Mouse (Mus musculus): ENCODE measurements around the gene Qrich2.
"Not testable (repeated sequence)": the region's sequence is repeated elsewhere in the genome, so short reads cannot be mapped to it uniquely, and the experiment has no call there.

The Qrich2 gene

DNA sequence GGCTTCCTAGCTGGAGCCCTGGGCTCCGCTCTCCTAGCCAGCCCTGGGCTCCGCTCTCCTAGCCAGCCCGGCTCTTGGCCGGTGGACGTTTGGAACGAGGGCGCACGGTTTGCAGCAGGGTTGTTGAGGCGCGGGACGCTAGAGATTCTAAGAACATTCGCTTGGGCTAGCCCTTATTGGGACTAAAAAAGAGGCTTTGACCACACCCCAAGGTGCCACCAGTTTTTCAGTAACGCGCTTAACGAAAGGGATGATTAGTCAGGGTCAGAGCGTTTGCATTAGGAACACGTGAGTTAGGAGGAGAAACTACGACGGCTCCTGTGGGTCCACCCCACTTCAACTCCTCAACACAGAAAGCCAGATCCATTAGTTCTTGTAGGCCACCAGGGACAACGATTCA, at the start of gene Qrich2:
Qrich2 (minus strand) TSS at position 101 of the 400 bp plus-strand sequence.
- in situ Hi-C loops (cut with MboI): no loop called here

DNA sequence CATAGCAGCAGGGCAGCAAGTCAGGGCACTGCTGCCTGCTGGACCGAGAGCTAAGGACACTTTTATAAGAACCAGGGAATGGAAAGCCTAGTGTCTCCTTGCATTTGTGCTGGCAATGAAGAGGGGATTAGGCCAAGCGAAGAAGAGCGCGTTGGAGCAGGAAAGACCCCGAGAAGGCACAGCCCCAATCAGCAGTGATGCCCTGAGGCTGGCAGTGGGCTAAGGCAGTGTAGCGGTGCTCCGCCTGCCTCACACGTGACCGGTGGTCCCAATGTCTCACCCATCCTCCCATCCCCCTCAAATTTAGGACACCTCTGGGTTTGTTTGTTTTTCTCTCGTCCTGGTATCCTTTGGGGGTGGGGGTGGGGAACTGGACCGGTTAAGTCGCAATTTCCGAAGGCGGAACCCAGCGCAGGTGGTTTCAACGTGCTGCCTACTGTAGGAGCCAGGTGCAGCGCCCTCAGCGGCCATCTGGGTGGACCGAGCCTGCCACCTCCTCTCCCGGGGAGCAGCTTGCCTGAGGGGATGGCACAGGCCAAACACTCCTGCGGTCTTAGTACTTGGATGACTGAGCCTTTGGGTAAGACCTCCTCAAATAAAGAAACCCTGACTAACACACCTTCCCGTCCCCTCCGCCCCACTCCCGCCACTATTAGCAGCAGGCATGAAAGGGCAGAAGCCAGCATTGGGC, 49.4 kb upstream of the Qrich2 start:
- in situ Hi-C loops (cut with MboI): no loop called here

DNA sequence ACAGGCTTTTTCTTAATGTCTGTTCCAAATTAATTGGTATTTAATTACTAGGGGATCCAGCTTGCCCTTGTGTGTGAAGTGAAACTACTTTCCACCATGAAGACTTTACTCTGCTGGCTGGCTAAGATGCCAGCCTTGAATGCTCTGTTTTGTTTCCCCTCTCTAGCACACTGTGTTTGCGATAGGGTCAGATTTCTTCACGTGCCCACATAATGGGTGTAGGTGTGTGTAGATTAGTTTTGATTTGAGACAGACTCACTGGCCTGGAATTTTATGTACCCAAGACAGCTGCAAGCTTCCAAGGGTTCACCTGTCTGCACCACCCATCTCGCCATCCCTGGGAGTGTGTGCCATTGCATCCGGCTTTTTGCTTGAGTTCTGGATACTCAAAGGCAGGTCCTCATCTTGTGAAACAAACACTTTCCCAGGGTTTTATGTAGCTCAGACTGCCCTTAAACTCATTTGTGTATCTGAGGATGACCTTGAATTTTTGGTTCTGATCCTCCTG, 47.5 kb upstream of the Qrich2 start:
- in situ Hi-C loops (cut with MboI): no loop called here

DNA sequence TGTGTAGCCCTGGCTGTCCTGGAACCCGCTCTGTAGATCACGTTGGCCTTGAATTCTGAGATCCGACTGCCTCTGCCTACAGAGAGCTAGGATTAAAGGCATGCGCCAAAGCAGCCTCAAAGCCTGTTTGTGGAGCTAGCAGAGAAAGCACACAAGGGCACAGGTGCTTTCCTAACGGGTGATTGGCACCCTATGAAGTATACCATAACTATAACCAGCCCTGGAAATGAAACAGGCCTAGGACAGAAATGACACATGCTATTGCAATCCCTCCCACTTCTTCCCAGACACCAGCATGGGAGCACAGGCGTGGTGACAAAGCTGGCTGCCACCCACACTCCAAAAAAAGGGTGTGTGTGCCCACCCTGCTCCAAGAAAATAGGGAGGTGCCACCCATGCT, 46.9 kb upstream of the Qrich2 start:
- in situ Hi-C loops (cut with MboI): no loop called here

DNA sequence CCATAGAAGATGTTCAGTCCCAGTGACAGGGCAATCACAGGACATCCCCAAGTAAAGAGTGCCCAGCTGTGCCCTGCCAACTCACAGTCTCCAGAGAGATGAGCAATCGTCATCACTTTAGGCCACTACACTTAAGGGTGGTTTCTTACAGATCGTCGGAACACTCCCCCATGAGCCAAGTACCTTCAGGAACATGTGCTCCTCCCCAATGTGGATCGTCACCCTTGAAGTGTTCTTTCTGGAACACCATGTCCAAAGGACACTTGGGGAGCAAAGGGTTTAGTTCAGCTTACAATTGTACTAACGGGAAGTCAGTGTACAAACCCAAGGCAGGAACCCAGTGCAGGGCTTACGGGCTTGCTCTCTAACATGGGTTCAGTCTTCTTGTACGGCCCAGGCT, 46.1 kb upstream of the Qrich2 start:
- in situ Hi-C loops (cut with MboI): no loop called here

DNA sequence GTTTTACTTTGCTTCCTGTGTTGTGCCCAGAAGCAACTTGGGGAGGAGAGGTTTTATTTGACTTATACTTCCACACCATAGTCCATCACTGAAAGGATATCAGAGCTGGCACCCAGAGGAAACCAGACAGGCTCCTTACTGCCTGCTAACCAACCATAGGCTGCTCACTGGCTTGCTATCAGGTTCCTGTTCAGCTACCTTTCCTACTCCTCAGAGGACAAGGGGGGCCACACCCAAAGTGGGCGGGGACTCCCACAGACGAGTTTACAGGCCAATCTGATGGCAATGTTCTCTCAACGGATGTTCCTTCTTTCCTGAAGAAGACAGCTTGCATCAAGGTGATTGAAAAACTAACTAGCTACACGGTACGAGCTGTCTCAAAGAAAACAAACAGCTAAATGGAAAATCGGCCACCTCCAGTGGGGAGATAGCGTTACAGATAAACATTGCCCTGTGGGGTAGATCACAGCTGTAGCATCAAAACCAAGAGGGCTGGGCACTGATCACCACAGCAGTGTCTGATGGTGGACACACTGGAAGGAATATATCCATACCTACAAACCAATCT, 45.3 kb upstream of the Qrich2 start:
- in situ Hi-C loops (cut with MboI): no loop called here

DNA sequence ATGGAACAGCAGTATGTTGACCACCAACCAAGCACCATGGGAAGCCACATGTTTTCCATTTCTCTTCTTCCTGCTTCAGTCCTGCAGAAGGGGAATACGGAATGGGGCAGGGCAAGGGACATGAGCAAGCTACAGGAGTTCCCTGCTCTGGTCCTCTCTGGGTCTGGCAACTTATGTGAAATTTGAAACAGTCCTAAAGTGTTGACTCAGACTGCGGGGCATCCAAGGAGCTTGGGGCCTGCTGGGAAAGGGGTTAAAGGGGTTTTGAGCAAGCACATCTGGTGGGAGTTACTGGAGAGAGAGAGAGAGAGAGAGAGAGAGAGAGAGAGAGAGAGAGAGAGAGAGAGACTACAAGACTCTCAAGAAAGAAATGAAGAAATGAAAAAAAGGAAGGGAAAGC, 42.6 kb upstream of the Qrich2 start:
- in situ Hi-C loops (cut with MboI): no loop called here

DNA sequence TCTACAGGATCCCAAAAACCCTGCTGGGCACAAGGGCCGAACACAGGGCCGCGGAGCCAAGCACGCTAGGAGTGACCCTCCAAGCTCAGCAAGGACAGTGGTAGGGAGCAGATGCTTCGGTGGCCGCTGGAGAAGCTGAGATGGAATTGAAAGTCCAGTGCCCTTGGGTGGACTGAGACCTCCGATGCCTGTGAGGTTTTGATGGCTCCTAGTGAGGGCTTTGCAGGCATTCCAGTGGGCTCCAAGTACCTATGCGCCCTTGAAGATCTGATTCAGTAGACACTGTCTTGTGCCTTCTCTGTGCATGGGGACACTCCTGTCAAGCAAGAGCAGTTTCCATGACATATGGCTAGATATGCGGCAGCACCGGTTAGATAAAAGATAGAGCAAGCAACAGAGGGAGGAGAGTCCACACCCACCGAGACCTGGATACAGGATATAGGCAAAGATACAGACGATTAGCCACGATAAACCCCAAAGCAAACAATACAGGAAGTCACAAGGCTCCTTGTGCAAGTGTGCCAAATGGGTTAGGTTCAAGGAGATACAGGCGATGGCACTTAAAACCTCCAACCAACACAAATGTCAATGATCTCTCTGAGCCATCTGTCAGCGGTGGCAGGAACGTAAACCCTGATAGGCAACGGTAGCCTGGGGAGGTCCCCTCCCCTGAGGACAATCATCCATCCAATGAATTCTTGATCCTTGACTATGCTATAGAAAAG, 40.3 kb upstream of the Qrich2 start:
- in situ Hi-C loops (cut with MboI): no loop called here

DNA sequence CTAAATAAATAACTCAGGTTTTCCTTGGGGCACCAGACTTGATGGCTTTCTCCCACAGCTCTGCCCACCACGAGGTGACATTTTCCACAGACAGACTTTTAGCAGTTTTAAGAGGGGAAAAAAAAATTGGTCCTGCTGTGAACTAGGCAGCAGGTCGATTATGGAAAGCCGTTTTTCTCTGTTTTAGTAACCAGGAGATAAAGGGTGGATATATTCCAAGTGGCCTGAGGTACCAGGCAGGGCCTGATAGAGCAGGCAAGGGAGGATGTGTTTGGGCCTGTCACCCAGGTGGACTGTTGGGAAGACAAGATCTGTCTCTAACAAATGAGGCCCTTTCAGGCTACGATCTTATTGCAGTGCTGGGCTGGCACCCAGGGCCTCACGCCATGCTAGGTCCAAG, 39.5 kb upstream of the Qrich2 start:
- in situ Hi-C loops (cut with MboI): no loop called here

DNA sequence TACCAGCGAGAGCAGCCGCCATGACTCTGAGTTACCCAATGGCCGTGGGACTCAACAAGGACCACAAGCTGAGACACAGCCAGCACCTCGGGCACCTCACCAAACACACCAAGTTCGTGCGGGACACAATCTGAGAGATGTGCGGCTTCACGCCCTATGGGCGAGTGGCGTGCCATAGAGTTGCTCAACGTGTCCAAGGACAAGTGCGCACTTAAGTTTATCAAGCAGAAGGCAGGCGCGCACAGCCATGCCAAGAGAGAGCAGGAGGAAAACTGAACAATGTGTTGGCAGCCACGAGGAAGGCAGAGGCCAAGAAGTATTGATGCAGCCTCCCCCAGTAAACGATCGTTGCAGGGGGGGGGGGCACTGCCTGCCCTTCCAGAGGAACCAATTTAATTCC, 38.5 kb upstream of the Qrich2 start:
- in situ Hi-C loops (cut with MboI): no loop called here

DNA sequence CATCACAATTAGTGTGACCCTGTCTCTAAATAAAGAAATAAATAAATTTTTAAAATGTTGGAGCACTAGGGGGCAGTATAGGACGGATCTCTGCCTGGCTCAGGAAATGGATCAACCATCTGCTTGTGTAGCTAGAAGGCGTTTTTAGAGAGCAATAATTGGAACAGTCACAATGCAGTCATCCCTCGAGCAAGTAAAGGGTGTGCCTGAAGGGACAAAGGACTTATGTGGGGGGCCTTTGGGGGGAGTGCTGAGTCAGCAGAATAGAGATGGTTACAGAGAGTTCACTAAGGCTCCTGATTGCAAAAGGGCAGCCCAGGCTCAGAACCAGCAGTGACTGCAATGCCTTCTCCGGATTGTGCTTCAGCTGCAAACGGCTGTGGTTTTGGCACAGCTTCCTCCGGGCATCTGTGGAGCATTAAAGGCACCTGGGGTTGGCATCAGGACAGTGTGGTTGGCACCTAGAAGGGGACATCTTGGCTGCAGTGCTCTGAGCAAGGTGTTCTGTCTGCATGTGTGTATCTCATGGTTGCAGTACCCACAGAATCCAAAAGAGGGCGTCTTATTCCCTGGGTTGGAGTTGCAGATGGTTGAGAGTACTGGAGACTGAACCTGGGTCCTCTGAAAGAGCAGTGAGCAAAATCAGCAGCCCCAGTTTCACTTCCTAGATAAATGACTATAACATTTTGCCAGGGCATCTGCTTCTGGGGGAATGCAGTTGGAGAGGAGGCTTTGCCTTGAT, 35.1 kb upstream of the Qrich2 start:
- in situ Hi-C loops (cut with MboI): no loop called here

DNA sequence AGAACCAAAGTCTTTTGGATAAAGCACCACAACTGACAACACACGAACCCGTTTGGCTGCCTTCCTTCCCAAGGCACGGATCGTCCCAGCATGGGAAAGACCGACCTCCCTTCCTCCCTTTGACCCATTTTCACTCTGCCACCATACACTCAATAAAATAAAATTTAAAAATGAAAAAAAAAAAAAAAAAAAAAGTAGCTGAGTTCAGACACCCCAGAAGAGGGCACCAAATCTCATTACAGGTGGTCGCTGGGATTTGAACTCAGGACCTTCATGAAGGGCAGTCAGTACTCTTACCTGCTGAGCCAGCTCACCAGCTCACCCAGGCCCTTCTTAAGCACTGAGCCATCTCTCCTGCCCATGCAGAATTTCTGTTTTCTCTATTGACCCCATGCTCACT, 33.0 kb upstream of the Qrich2 start:
- in situ Hi-C loops (cut with MboI): no loop called here

DNA sequence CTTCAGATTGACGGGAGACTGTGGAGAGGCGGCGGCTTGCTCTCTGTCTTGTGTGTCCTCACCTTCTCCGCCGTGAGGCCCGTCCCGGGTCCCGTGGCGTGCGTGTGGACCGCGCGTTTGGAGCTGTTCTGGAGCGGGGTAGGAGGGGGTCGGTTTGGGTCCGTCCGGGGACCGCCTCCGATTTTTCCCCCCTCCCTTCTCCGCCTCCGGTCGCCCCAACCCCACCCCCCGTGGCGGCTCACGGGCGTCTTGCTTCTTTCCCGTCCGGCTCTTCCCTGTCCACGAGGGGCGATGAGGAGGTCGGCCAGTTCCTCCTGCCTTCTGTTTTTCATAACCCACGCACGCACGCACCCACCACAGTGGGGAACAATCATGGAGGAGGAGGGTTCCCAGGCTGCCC, 32.6 kb upstream of the Qrich2 start:
- in situ Hi-C loops (cut with MboI): no loop called here

DNA sequence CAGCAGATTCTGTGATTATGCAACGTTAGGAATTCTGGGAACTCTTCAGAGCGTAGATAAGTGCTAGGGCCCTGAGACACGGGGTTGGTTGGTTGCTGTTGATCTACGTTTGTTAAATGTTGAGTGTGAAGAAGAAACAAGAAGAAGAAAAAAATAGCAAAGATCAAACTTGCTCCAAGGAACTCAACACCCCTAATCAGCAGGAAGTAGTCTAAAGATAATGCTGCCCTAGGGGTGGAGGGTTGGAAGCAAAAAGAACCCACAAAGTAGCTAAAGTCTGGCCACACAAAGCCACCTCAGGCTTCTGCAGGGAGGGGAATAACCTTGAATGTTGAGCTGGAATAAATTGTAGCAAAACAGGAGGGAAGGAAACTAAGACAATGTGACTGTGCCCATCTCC, 31.3 kb upstream of the Qrich2 start:
- in situ Hi-C loops (cut with MboI): no loop called here

DNA sequence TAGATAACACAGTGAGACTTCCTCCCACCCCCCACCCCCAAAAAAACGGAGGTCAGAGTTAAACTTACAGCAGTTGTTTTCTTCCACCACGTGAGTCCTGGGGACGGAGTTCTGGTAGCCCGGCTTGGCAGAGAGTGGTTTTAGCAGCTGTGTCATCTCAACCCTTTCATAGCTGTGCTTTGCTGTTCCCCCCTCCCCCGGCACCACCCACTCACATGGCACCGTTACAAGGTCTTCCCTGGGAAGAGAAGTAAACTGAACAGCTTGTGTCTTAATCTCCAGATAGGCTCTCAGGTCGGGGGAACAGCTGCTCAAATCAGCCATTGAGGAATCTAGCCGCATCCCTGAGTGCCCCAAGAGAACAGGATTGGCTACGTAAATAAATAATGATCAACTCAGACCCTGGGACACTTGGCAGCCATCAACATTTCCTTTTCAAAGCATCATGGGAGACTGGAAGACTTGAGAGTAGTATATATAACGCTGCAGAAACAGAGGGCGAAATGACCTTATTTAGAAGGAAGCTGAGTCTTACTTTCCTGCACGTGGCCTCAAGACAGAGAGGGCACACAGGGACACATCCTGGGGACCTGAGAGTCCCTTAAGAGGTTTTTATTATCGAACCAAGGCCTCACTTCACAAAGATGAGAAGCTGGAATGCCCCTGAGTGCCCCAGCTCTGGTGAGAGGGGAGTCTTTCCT, 28.6 kb upstream of the Qrich2 start:
- in situ Hi-C loops (cut with MboI): no loop called here

DNA sequence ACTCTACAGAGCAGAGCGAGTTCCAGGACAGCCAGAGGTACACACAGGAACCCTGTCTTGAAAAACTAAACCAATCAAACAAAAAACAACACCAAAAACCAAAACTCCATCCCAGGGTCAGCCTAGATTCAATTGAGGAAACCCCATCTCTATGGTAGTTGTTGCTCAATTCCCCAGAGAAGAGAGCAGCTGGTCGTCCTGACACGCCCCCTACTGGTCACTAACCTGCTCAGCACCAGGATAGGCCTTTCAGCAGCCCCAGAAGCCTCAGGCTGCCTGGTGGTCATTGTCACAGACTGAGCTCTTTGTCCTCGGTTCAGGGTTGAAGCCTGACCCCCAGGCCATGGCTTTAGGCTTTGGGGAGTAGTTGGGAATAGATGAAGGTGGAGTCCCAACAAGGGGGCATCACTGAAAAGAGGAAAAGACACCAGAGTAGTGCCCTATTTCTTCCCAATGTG, 27.8 kb upstream of the Qrich2 start, which contains the start of gene Prpsap1:
Prpsap1 (minus strand) TSS at position 408 of the 458 bp plus-strand sequence.
- in situ Hi-C loops (cut with MboI): no loop called here

DNA sequence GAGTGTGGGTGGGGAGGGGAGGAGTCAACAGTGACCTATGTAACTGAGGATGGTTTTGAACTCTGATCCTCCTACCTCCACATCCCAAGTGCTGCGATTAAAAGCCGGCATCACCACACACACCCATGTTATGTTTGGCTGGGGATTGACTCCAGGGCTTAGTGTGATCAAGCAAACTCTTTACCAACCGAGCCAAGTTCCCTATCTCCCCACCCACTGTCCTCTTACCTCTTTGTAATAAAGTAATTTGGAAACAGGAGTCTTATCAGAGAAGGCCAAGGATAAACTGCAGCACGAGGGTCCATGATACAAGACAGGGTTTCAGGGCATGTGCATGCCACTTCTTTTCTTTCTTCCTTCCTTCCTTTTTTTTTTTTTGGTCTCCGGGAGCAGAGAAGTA, 27.1 kb upstream of the Qrich2 start:
- in situ Hi-C loops (cut with MboI): no loop called here

DNA sequence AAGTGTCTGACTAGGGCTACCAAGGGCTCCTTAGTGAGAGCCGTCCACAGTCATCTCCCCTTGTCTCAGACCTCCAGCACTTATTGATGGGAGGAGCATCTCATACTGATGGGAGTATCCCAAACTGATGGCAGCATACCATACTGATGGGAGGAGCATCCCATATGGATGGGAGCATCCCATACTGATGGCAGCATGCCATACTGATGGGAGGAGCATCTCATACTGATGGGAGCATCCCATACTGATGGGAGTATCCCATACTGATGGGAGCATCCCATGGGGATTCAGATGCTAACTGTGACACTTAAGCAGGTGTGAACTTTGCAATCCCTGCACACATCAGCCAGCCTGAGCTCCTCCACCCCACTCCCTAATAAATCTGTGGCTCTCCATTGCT, 26.5 kb upstream of the Qrich2 start:
- in situ Hi-C loops (cut with MboI): not testable (repeated sequence)

DNA sequence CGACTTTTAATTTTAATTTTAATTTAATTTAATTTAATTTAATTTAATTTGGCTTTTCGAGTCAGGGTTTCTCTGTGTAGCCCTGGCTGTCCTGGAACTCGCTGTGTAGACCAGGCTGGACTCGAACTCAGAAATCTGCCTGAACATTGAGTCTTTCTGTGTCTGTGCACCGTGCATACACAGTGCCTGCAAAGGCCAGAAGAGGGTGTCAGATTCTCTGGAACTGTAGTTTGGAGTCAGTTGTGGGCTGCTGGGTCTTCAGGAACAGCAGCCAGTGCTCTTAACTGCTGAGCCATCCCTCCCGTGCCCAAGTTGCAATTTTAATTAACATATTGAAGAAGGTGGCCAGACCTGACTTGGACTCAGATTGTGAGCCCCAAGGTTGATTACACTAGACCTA, 25.3 kb upstream of the Qrich2 start:
- in situ Hi-C loops (cut with MboI): no loop called here

DNA sequence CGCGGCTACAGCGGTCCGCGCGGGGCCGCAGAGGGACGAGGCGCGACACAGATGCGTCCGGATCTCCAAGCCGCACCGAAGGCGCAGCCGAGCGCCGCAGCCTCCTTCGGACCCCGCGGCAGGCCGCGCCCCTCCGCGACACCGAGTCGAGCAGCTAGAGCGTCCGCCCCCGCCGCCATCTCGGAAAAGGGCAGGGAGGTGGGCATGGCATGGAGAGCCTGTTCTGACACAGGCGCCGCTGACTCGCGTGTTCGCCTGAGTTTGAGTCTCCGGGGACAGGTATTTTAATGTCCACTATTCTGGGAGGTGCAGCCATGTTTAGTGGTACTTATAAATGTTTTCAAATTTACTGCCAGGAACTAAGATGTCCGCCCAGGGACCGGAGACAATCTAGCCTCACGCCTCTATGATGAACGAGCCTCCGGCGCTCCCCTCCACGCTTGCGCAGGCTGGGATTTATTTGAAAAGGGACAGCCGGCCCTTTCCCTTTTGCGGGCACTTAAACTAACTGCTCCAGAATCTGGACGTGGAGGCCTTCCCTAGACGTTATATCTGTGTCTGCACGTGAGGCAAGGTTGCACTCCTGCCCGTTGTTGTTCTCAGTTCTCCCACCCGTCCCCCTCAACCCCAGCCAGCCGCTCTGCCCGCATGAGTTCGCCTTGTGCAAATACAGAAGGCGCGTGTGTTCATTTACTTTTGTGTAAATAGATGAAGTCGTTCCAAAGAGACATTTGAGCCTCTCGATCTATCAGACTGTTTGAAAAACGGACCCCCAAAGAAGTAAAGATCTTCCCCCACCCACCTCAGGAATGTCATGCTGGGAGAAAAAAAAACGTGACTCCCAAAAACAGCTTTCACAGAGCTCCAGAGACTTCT, 24.4 kb upstream of the Qrich2 start:
- in situ Hi-C loops (cut with MboI): no loop called here

DNA sequence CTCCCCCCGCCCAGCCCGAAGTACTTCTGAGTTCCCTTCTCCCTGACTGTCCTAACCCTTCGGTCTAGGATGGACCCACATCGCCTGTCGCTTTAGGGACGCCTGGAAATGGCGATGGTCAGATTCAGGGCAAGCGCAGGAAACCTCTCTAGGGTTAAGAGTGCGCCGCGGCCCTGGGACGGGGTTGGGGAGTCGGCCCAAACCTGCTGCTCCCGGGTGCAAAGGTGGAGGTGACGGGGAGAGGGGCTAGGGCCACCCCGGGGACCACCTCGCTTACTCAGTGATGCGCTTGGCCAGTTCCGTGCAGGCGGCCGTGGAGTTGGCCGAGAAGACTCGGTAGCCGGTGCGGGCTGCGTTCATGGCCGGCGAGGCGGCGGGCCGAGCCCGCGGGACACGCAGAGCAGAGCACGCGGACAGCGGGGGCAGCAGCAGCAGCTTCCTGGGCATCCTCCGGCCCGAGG, 23.8 kb upstream of the Qrich2 start:
- in situ Hi-C loops (cut with MboI): no loop called here
